Mouse (Mus musculus): ENCODE results near the gene Vamp1.

Gene Vamp1

DNA sequence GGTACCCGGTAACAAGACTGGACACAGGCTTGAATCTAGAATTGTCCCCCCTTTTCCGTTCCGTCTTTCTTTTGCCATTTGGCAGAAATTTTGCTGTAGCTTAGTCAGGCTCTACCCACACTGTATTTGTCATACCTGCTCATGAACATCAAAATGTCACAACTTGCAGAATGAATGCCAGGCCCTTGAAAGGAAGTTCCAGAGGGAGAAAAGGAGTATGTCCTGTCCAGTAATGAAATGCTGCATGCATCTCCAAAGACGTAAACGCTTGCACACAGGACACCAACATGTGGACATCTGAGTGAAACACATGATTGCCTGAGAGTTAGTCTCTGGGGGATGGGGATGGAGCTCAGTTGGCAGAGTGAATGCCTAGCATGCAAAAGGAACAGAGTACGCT lies 1.6 kb upstream of the Vamp1 start:
- no peak for DNase-seq

DNA sequence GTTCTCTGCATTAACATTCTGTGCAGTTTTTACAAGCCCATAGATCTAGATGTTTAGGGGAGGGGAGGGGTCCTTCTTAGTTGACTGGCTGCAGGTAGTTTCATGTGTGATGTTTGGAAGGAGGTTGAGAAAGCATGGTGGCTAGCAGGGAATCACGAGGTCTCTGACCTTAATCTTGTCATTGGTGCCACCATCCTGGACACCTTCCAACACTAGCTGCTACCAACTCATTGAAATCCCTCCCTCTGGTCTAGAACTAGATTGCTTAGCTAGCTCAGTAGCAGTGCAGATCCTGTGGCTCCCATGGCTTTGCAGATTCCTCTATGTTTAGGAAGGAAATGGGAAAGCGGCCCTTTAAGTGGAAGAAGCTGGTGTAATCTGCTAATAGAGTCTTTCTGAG lies 1.5 kb downstream of the Vamp1 start:
- peak; percentile 24 to 32 for DNase-seq

DNA sequence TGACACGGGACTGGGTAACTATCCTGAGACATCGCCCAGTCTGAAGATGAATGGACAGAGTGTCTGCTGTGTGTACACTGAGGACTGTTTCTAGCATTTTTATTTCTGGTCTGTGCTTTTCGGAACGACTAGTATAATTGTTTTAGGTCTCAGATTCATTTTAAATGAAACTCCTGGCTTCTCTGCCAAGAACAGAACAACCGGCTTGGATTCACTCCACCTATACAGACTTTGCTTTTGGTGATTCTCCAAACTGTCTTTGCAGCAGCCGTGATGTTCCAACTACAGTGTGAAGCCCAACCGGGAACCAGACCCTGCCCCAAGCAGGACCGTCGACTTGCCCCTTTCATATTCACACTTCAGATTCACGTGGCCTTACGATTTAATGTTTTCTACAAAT lies 2.5 kb downstream of the Vamp1 start:
- peak in 1 of 2 experiments; percentile 16 for DNase-seq

DNA sequence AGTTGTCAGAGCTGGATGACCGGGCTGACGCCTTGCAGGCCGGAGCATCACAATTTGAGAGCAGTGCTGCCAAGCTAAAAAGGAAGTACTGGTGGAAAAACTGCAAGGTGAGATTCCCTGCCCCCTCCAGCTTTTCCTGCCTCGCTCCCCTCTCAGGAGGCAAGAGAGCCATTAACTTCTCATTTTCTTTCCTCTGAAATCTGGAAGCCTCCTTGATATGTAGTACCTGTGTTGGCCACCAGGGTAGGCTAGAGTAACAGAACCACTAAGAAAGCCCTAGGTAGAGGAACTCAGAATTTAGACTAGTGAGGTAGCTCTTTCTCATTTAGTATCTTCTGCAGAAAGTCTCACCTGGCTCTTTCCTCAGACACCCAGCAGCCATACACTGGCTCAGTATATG lies 3.6 kb downstream of the Vamp1 start:
- peak; percentile 50 to 74 for DNase-seq

DNA sequence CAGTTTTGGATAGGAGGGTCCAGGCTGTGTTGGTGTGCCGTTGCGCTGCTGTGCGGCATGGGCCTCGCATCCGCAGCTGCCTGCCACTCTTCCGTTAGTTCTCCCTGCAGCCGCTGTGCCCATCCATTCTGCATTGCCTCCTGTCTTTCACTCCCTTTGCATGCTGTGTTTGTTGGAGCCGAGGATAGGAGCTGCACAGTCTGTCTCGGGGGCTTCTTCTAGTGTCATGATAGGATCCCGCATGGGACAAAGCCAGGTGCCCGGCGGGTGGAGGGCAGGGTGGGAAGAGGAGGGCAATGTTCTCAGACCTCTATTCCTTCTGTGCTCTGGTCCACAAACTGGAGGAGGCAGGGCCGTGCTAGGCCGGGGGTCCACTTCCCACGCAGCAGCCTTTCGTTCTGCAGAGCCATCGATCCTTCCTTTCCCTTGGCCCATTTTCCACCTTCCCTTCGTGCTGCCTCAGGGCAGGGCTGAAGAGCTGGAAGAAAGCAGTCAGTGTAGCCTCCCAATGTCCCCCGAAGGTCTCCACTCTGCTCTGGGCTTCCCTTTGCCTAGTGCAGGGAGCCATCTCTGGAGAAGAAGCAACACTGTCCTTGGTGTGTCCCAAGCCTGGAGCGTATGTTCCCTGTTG lies 5.9 kb downstream of the Vamp1 start:
- no peak for DNase-seq

DNA sequence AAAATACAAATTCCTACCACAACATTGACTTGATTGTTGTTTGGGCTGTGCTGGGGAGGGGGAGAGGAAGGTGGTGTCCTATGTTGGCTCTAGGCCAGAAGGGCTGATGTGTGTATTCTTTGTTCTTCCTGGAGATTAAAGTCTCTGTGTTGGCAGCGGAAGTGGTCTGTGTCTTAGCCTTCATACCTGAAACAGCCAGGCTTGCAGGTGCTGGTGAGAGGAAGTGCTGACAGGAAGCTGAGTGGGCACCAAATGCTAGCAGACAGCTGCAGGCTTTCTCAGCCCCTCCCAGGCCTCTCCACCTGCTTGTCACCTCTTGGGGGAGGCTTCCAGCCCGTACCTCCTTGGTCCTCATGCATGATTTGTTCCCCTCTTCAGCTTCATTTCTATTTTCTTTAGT lies 6.8 kb downstream of the Vamp1 start:
- DNase-seq = no peak

DNA sequence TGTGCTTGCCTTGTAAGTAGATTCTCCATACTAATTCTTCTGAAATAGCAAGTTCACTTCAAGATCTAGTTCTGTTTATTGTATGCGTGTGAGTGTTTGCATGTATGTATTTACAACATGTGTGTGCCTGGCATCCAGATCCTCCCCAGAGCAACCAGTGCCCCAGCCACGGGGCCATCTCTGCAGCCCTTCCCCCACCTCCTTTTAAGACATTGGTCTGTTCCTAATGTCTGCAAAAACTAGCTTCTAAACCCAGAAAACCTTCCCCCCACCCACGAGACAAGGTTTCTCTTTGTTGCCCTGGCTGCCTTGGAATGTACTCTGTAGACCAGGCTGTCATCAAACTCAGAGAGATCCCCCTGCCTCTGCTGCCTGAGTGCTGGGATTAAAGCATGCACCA lies 7.2 kb downstream of the Vamp1 start:
- no peak for DNase-seq

DNA sequence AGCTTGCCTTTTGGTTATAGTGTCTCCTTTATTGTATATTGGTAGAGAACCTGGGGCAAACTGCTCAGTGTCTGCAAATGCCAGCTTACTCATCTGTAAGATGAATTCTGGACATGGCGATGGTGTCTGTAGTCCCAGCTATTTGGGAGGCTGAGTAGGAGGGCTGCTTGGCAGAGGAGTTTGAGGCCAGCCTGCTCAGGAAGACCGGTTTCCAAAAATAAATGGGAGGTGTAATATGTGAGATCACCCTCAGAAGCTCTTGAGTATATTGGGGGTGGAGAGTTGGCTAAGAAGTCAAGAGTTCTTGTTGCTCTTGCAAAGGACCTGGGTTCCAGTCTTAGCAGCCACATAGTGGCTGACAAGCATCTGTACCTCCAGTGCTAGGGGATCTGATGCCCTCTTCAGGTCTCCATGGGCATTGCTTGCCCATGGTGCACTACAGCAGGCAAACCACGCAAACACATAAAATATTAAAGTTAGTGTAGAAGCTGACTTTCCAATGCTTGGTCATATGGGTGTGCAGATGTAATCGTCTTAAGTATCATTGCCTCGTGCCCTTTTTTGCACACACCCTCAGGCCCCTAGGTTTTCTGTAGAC lies 10.3 kb downstream of the Vamp1 start:
- DNase-seq = no peak

DNA sequence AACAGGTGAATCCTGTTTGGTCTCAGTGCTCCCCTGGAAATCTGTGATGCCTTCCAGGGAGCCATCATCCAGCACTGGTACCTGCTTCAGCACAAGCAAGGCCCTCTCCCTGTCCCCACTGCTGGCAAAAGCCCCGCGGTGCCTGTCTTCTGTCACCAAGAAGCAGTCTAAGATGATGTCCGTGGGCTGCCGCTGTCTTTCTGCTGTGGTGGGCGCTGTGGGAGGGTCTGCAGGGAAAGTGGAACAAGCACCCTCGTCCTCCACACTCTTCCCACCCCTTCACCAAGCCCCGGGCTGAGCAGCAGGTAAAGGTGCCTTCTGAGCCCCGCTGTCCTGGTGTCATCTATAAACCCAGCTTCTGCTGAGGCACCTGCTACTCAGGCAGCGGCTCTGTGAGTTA lies 15.2 kb downstream of the Vamp1 start:
- DNase-seq = no peak

DNA sequence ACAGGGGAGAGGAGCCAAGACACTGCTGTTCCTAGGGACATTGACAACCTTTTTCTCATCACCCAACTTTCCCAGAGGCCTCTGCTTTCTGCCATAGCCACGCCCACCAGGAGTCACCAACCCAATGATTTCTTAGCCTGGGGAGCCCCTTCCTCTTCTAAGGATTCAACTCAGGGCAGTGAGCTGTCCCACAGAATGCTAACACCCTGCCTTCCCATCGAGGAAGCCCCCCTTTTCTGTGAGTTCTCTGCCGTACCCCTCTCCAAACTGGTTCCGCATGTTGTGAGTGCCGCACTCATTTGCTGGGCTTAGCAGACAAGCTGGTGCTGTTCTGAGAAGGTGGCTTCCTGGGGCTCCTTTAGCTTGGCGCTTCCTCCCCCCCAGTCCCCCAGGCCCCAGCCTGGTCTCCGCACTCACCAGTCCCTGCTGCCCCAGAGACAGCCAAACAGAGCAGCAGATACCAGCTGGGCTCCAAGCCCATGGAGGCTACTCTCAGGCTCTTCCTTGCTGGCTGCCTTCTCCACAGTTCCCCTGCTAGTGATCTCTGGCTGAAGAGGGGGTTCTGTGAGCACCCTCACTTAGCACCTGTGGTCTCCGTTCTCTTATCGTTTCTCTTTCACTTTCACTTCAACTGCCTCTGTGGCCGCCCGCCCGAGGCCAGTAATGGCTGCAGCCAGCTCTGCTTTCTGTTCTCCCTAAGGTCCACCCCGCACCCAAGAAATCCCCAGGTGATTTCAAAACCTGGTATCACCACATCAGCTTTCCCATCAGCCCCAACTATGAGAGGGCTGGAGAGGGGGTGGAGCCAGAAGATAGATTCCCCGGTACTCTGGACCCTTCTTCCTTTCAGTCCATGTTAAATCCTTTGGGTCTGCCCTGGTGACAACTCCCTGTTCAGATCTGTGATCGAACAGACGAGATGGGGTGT lies 16.0 kb downstream of the Vamp1 start, which contains the start of gene Tapbpl:
Tapbpl (minus strand) TSS at position 744 of the 928 bp plus-strand sequence.
- DNase-seq = peak; percentile 58 to 59

DNA sequence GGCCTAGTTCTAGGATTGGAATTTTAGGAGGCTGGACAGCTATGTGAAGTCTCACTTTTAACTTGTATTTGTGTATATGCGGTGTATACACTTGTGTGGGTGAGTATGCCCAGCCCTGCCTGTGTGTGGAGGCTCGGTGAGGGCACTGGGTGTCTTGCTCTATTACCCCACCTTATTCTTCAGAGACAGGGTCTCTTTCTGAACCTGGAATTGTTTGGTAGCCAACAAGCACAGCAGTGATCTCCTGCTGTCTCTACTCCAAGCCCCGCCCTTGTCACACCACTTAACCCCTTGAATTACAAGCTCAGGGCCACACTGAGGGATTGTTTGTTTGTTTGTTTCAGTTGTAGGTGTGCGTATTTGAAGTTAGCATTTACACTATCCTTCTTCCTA lies 16.7 kb downstream of the Vamp1 start:
- DNase-seq = no peak

DNA sequence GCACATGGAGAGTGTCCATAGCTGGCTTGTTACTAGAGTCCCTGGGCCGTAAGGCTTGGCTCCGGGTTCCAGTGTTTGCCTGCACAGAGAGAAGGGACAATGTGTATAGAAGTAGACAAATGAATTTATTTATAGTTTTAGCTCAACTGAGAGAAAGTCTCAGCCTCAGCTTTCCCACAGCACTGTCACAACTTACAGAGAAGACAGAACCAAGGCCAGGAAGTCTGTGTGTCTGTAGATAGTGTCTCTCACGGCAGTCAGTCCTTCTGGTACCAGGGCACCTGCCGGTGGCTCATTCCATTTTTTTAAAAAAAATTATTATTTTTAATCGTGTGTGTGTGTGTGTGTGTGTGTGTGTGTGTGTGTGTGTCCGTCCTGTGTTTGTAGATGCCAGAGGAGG lies 17.2 kb downstream of the Vamp1 start:
- no peak for DNase-seq

DNA sequence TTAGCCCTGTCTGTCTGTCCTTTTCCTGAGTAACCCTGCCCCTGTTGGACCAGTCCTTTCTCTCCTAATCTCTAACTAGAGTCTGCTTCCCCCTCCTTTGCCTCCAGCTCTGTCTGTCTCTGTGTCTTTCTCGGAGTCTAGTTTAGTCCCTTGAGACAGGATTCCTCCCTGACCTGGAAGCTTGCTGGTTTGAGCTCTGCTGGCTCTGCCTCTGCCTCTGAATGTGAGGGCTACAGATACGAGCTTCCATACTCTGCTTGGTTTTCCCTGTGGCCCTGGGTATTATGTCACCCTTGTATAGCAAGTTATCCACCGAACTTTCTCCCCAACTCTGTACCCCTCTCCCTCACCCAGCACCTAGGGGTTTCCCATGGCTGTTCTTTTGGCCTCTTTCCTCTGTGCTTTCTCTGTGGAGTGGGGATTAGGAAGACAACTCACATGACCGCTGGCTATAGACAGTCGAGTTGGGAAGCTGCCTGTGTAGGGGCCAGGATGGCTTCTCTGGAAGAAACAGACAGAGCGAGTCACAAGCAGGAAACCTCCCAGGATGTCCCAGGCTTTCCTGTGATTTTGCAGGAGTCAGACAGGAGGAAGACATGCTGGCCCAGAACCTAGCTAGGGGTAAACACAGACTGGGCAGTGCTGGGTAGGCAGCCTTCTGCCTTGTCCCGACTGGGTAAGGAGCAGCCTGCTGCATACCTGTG lies 18.6 kb downstream of the Vamp1 start:
- DNase-seq = no peak

DNA sequence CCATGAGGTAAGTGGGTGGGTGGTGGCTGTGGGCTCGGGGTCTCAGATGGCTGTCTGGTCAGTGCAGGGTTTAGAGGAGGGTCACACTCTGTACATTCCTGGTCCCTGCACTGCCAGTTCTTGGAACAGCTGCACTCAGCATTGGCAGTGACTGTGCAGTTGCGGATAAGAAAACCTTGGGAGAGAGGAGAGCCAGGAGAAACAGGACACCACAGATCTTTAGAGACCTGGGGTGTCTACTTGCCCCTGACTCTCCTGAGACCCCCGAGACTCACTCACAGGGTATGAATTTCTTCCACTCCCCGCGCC lies 19.1 kb downstream of the Vamp1 start:
- no peak for DNase-seq

DNA sequence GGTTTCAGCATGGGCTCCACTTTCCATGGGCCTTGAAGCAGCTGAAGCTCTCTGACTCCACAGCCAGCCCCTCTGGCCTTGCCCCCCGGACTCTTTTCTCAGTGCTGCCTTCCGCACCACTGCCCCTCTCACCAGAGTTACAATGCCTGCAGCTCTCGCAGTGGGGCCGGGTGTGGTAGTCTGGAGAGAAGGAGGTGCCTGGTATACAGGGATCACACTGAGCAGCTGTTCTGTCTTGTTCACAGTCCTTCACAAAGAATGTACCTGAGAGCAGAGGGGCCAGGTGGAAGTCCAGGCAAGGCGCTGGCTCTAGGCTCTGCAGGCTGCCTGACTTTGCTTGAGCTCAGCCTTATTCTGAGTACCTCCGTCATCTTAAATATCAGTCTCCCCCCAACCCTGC lies 21.0 kb downstream of the Vamp1 start:
- no peak for DNase-seq

DNA sequence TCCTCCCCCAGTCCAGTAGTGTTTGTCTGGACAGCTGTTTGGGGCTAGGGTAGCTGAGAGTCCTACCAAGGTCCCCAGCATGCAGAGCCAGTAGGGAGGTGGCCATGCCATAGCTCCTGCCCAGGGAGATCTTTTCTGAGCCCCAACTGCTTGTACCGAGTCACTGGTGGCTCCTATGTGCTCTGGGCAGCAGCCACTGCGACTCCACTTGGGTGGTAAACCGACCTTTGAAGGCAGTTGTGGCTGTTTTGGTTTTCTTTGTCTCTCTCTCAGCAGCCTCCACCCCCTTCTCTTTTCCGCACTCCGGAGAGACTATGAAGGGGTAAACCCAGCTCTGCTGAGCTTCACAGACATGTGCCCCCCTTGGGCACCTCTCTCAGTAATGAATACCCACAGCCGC lies 21.4 kb downstream of the Vamp1 start, which contains the start of gene Cd27:
Cd27 (minus strand) TSS at position 229 of the 400 bp plus-strand sequence.
- DNase-seq = no peak

DNA sequence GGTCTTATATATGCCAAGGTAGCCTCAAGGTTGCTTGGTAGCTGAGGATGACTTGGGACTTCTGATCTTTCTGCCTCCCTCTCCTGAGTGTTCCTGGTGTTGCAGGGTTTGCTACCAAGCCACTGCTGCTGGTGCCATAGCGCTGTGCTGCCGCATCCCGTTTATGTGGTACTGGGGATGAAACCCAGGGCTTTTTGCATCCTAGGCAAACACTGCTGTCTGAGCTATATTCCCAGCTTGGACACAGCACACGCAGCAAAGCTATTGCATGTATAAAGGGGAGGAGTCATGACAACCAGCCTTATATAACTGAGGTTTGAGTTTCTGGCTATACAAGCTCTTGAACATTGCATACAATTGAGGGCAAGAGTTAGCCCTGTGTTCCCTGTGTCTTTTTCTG lies 22.1 kb downstream of the Vamp1 start:
- DNase-seq = no peak

DNA sequence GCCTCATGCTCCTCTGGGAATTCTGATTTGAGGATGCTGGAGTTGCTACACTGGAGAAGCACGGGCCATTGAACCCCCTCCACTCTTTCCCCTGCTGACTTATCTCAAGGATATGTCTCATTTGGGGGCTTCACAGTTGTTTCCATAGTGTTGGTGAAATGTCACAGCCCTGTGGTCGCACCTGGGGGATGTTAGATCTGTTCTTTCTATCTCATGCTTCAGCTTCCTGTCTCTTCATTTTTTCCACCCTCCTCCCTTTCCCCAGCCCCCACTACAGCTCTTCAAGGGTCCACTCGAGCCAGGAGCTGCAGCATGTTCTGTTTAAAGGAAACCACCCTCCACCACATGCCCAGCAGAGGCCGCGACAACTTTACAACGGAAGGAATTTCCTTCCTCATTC lies 23.0 kb downstream of the Vamp1 start:
- no peak for DNase-seq

DNA sequence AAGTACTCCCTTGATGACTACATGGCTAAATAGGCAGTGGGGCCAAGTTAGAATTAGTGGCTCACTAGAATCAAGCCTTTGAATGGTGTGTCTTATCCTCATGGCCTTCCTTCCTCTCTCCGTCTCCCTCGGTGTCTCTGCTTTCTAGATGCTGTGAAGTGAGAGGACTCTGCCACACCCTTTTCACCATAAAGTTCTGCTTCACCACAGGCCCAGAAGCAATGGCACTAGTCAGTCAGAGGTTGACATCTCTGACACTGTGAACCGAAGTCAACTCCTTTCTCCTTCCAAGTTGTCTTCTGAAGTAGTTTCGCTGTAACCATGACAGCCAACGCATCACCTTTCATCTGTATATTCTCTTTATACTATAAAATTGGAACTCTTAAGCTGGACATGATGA lies 24.2 kb downstream of the Vamp1 start:
- DNase-seq = no peak

DNA sequence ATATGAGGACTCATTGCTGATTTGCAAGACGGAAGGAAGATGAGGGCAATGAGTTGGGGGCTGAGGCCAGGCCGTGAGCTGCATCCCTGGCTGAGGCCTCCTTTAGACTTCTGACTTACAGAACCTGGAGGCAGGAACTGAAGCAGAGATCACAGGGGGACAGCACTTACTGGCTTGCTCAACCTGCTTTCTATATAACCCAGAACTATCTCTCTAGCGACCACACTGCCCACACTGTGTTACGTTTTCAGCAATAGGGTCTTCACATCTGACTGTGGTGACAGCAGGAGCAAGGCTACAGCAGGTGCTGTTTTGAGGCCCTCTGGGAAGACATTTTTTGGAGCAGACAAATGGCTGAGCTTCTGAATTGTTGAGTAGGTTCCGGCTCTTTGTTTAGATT lies 25.3 kb downstream of the Vamp1 start:
- no peak for DNase-seq

DNA sequence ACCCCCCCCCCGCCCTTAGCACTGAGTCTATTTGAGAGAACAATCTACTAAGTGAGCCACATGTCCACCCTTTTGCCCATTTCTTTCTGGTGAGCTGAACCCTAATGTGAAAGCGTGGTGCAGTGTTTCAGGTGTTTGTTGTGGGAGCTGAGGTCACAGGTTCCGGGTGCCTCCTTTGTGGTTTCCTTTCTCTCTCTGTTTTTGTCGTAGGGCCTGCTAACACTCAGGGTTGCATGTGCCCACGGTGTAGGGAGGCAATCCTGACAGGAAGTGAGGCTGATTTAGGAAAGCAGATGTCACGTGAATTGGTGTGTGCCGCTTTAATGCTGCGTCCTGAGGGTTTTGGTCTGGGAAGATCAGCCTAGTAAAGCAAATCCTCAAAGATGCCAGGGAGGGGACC lies 26.2 kb downstream of the Vamp1 start:
- DNase-seq = no peak

DNA sequence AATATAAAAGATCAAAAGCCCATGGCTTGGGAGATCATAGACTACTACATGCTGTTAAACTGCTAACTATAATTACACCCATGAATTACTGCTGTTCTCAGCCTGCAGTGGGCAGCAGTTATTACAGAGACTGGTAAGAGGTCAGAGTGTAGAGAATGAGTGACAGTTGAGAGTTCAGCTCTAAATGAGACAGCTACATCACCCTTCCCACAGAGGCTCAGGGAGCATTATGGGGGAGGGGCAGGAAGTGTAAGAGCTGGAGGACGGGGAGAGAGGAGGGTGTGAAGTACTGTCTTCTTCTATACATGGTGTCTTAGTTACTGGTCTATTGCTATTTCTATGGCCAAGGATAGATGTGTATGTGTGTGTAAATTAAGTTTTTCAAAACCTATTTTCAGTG lies 29.2 kb downstream of the Vamp1 start:
- no peak for DNase-seq

DNA sequence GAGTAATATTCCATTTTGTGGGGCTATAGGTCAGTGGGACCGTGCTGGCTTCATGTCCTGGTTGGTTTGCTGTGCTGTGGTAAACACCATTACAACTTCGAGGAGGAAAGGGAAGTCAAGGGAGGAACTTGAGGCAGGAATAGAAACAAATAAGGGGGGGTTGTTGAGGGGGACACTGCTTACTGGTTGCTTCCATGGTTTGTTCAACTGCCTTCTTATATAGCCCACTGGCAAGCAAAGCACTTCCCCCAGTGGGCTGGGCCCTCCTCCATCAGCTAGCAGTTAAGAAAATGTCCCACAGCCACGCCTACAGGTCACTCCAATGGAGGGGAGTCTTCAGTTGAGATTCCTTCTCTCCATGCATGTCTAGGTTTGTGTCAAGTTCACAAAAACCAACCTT lies 36.9 kb downstream of the Vamp1 start:
- no peak for DNase-seq

DNA sequence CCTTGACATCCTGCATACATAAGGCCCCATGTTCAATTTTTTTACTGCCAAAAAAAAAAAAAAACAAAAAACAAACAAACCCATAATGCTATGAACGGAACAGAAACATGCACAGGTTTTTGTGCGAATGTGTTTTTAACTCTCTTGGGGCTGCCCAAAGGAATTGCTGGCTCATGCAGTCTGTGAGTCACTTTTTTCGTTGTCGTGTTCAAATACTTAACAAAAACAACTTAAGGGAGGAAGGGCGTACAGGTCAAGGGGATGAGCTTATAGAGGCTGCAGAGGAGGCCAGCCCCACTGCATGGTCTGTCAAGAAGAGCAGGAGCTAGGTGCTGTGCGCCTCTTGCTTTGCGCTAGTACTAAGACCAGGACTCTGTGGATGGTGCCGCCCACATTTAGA lies 37.4 kb downstream of the Vamp1 start:
- no peak for DNase-seq
